Mouse (Mus musculus): Measurements from ENCODE around the gene Scimp.

DNA sequence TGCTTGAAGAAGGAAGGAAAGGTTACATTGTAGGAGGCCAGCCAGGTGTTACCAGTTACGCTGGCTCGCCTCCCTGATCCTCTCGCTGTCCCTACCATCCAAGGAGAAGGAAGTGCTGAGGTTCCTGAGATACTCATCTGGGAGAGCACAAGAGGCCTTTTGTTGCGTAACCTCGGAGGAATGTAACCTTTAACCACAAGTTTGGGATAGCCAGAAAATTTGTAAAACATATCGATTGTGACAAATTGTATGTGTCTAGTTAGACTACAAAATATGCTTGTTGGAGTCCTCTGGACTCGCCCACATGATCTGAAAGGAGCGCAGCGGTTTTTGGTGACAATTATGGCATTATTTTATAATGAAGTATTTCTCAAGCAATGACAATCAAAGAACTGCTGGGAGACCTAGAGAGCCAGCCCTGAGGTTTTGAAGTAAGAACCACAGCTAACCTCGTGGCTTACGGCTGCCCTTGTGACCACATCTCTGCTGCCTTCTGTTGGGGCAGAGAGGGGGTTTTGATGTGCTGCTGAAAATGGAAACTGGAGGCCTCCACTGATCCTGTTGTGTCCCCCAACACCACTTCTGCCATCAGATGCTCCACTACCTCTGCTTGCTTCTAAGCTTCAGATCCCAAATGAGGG, 16.7 kb upstream of the Scimp start:
- no peak for TF ChIP-seq CTCF (IDR thresholded peaks at IDR 0.05; ENCODE audit: control insufficient read depth, insufficient read depth, insufficient read length)
- TF ChIP-seq MAX (IDR thresholded peaks at IDR 0.05), result no peak

Measured in C2C12 (cell line).